Mouse (Mus musculus) hindbrain, postnatal 0 days (tissue): ENCODE data around the gene Eya4. TPM values are rescaled to one million over a fixed set of nuclear protein-coding genes. Genes with fewer than 3 reads are reported as not detected.

ENCODE experiments used
- ATAC-seq: fragments of 200-750 bp; cut with Nextera tagmentation; 2 replicates; pipeline ENCODE4 v1.8.0; 2017; ENCODE audit warnings: mild to moderate bottlenecking, moderate TSS enrichment, moderate library complexity
- DNase-seq: peaks from one replicate; pipeline ENCODE4 v3.0.0-alpha.2; 2015; ENCODE audit warnings: low spot score
- H3K27ac ChIP-seq: fragments of 300-500 bp; sonication (generic); 2 replicates; pipeline ENCODE4 v1.5.1; 2014; ENCODE audit warnings: mild to moderate bottlenecking
- H3K27me3 ChIP-seq: fragments of 300-500 bp; sonication (generic); 2 replicates; pipeline ENCODE4 v1.6.1; 2014; ENCODE audit warnings: low read length, mixed read lengths; ENCODE audit not compliant: insufficient read depth
- H3K36me3 ChIP-seq: fragments of 300-500 bp; sonication (generic); 2 replicates; pipeline ENCODE4 v1.6.1; 2014; ENCODE audit warnings: low read length, mixed read lengths; ENCODE audit not compliant: insufficient read depth
- H3K4me1 ChIP-seq: fragments of 300-500 bp; sonication (generic); 2 replicates; pipeline ENCODE4 v1.6.1; 2014; ENCODE audit warnings: antibody characterized with exemption, low read length, mixed read lengths; ENCODE audit not compliant: insufficient read depth
- H3K4me2 ChIP-seq: fragments of 300-500 bp; sonication (generic); 2 replicates; pipeline ENCODE4 v1.6.1; 2014; ENCODE audit warnings: low read depth, mild to moderate bottlenecking, low read length, moderate library complexity, mixed read lengths
- H3K4me3 ChIP-seq: fragments of 300-500 bp; sonication (generic); 2 replicates; pipeline ENCODE4 v1.5.1; 2014; ENCODE audit warnings: low read length
- H3K9ac ChIP-seq: fragments of 300-500 bp; sonication (generic); replicated peaks from 2 replicates; pipeline ENCODE4 v1.6.1; 2014; ENCODE audit warnings: mild to moderate bottlenecking, low read length, moderate library complexity, mixed read lengths
- H3K9me3 ChIP-seq: fragments of 300-500 bp; sonication (generic); 2 replicates; pipeline ENCODE4 v1.6.1; 2016; ENCODE audit warnings: low read length, mixed read lengths
- CTCF ChIP-seq: IDR thresholded peaks from 2 replicates; pipeline ENCODE4 v1.5.1; 2016; ENCODE audit warnings: antibody characterized with exemption, control low read depth, low read depth
- WGBS: fragments of 180-500 bp; shearing (Covaris S2); extraction: QIAGEN DNeasy Blood & Tissue Kit; methylation state at CpG from one replicate; pipeline ENCODE4 v1.1.7; 2014; 5-methylcytosine and 5-hydroxymethylcytosine counted together
- polyA plus RNA-seq: library from polyadenylated mRNA; unstranded; fragments of >200 nt; fragmentation: Nextera tagmentation; extraction: Ambion mirVana; gene quantifications from 2 replicates; pipeline ENCODE4 v1.2.1, GENCODE M21; 2015
- total RNA-seq: library from RNA; depleted of rRNA; stranded (reverse); fragments of >200 nt; gene quantifications from 2 replicates; pipeline ENCODE4 v1.2.3, GENCODE M21; 2014

The Eya4 gene
- total and polyA plus RNA-seq, 2 experiments from 2014 or later = 0.60 to 1.4 TPM

DNA sequence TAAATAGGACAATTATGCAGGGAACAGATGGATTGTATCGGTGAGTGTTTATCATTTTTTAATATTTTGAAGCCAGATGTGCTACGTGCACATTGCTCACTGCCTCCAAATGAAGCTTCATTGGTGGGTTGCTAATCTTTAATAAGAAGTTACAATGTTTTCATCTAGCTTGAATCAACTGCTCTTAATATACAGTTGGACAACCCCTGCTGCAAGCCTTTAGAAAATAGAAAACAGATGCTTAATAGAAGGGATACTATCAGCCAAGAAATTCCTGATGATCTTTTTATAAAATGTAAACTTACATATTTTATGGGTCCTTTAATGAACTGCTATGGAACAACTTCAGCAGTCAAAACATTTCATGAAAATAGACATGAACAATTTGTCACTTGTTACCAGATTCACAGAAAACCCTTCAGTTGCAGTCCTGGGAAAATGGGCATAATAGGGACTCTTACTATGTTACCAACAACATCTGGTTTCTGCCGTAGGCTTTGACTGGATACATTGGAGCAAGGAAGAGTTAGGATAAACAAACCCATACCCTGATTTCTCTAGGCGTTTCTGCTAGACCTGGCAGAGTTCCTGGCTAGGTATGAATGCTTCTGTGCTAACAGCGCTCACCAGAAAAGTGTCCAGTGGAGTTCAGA is 290.4 kb downstream of the Eya4 start:
- no peak overlapping the region for H3K9ac ChIP-seq
- no peaks in the 10 kb centered on the region for H3K4me1 ChIP-seq
- H3K27me3 ChIP-seq = no peaks in the 10 kb centered on the region
- no peaks in the 10 kb centered on the region for H3K36me3 ChIP-seq
- no peak overlapping the region for H3K27ac ChIP-seq
- WGBS = 81% methylated on average over 5 of the region's 5 CpGs
- no peaks in the 10 kb centered on the region for H3K9me3 ChIP-seq
- no peak overlapping the region for H3K4me3 ChIP-seq
- ATAC-seq (no peak), DNase-seq (no peak)
- H3K4me2 ChIP-seq = no peak overlapping the region
- TF ChIP-seq CTCF = no peak

DNA sequence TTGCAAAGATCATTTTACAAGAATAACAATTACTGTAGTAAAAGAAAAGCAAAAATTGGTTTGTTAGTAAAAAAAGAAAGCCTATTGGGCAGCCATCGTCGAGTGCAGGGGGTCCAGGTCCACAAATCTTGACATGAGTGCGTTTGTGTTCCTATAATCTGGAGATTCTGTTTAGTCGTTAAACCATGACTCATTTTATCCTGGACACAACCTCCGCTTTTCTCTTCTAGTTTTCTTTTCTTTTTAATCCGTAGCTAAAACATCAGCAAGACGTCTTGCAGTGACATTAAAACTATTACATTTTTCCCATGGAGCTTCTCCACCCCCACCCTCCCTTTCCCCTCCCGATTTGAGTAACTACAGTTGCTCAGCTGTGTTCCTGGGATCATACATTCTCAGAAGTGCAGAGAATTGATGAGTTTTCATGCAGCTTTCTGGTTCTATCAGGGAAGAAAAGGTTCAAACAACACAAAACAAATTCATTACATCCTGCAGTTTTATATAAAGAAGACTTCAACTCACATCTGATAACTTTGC is 297.1 kb downstream of the Eya4 start:
- Histone ChIP-seq H3K4me1 (no peaks in the 10 kb centered on the region), H3K9me3 (no peaks in the 10 kb centered on the region), H3K4me2 (no peak overlapping the region), H3K27me3 (no peaks in the 10 kb centered on the region), H3K36me3 (no peaks in the 10 kb centered on the region), H3K27ac (no peak overlapping the region), H3K9ac (no peak overlapping the region), H3K4me3 (no peak overlapping the region)
- TF ChIP-seq CTCF = no peak
- DNase-seq (no peak), ATAC-seq (no peak)
- 80% methylated on average over 8 of the region's 8 CpGs for WGBS
